Mouse (Mus musculus): ENCODE measurements around the gene Vmn1r195. TPM values are rescaled to one million over a fixed set of nuclear protein-coding genes. Genes with fewer than 3 reads are reported as not detected.

Vmn1r195 gene
- polyA plus RNA-seq, 1 experiment from 2014 or later: not detected

Other genes starting within 250 kb of the Vmn1r195 start
- 9.5 and 11.4 TPM in 2 replicates for gene Hist1h2ah, start 235.0 kb upstream of the Vmn1r195 start, polyA plus RNA-seq (2015; fragmentation: Nextera tagmentation; extraction: Ambion mirVana)
- 4.4 and 5.4 TPM in 2 replicates for gene Hist1h2bk, start 234.7 kb upstream of the Vmn1r195 start, polyA plus RNA-seq (2015; fragmentation: Nextera tagmentation; extraction: Ambion mirVana)
- 40.8 and 42.0 TPM in 2 replicates for gene Hist1h4i, start 229.2 kb upstream of the Vmn1r195 start, polyA plus RNA-seq (2015; fragmentation: Nextera tagmentation; extraction: Ambion mirVana)
- gene Hist1h2ag, start 227.6 kb upstream of the Vmn1r195 start, polyA plus RNA-seq (2015; fragmentation: Nextera tagmentation; extraction: Ambion mirVana): 13.0 and 22.6 TPM in 2 replicates
- 17.5 and 18.4 TPM in 2 replicates for gene Hist1h2bj, start 227.3 kb upstream of the Vmn1r195 start, polyA plus RNA-seq (2015; fragmentation: Nextera tagmentation; extraction: Ambion mirVana)
- gene Vmn1r188, start 186.1 kb upstream of the Vmn1r195 start, polyA plus RNA-seq (2015; fragmentation: Nextera tagmentation; extraction: Ambion mirVana): not detected in 2 replicates
- gene Vmn1r189, start 164.7 kb upstream of the Vmn1r195 start, polyA plus RNA-seq (2015; fragmentation: Nextera tagmentation; extraction: Ambion mirVana): not detected in 2 replicates
- not detected in 2 replicates for gene Vmn1r191, start 86.6 kb upstream of the Vmn1r195 start, polyA plus RNA-seq (2015; fragmentation: Nextera tagmentation; extraction: Ambion mirVana)
- not detected in 2 replicates for gene Vmn1r192, start 79.4 kb upstream of the Vmn1r195 start, polyA plus RNA-seq (2015; fragmentation: Nextera tagmentation; extraction: Ambion mirVana)
- not detected in 2 replicates for gene Vmn1r193, start 47.4 kb upstream of the Vmn1r195 start, polyA plus RNA-seq (2015; fragmentation: Nextera tagmentation; extraction: Ambion mirVana)
- gene Vmn1r194, start 26.3 kb upstream of the Vmn1r195 start, polyA plus RNA-seq (2015; fragmentation: Nextera tagmentation; extraction: Ambion mirVana): not detected in 2 replicates
- not detected in 2 replicates for gene Vmn1r196, start 19.4 kb downstream of the Vmn1r195 start, polyA plus RNA-seq (2015; fragmentation: Nextera tagmentation; extraction: Ambion mirVana)
- not detected in 2 replicates for gene Vmn1r197, start 54.1 kb downstream of the Vmn1r195 start, polyA plus RNA-seq (2015; fragmentation: Nextera tagmentation; extraction: Ambion mirVana)
- not detected in 2 replicates for gene Vmn1r198, start 79.8 kb downstream of the Vmn1r195 start, polyA plus RNA-seq (2015; fragmentation: Nextera tagmentation; extraction: Ambion mirVana)
- gene Vmn1r199, start 109.3 kb downstream of the Vmn1r195 start, polyA plus RNA-seq (2015; fragmentation: Nextera tagmentation; extraction: Ambion mirVana): not detected in 2 replicates
- gene Vmn1r200, start 119.9 kb downstream of the Vmn1r195 start, polyA plus RNA-seq (2015; fragmentation: Nextera tagmentation; extraction: Ambion mirVana): not detected in 2 replicates
- gene Vmn1r201, start 201.4 kb downstream of the Vmn1r195 start, polyA plus RNA-seq (2015; fragmentation: Nextera tagmentation; extraction: Ambion mirVana): not detected in 2 replicates
- gene Vmn1r202, start 234.9 kb downstream of the Vmn1r195 start, polyA plus RNA-seq (2015; fragmentation: Nextera tagmentation; extraction: Ambion mirVana): not detected in 2 replicates
- not detected in 2 replicates for gene Vmn1r203, start 247.6 kb downstream of the Vmn1r195 start, polyA plus RNA-seq (2015; fragmentation: Nextera tagmentation; extraction: Ambion mirVana)